Mouse (Mus musculus) limb, embryonic 10.5 days (tissue): ENCODE results near the gene Elf3. TPM values are rescaled to one million over a fixed set of nuclear protein-coding genes. Genes with fewer than 3 reads are reported as not detected.

Source experiments
- polyA plus RNA-seq: library from polyadenylated mRNA; unstranded; fragments of >200 nt; fragmentation: Nextera tagmentation; extraction: Ambion mirVana; gene quantifications from 2 replicates; pipeline ENCODE4 v1.2.1, GENCODE M21; 2016

Elf3 gene
- polyA plus RNA-seq, 1 experiment from 2014 or later = 8.8 TPM

Other genes with a start within 250 kb of the Elf3 start
- gene Lgr6, start 153.3 kb downstream of the Elf3 start, polyA plus RNA-seq = 0.56 and 0.75 TPM in 2 replicates
- gene Ptpn7, start 125.9 kb downstream of the Elf3 start, polyA plus RNA-seq = 1.4 and 1.9 TPM in 2 replicates
- 32.7 and 42.2 TPM in 2 replicates for gene Arl8a, start 111.7 kb downstream of the Elf3 start, polyA plus RNA-seq
- gene Gpr37l1, start 90.9 kb downstream of the Elf3 start, polyA plus RNA-seq = not detected in 2 replicates
- 103 and 113 TPM in 2 replicates for gene Rnpep, start 25.5 kb upstream of the Elf3 start, polyA plus RNA-seq
- 201 and 243 TPM in 2 replicates for gene Timm17a, start 55.2 kb upstream of the Elf3 start, polyA plus RNA-seq
- gene Lmod1, start 66.2 kb upstream of the Elf3 start, polyA plus RNA-seq = 0.28 and 0.39 TPM in 2 replicates
- gene Shisa4, start 116.7 kb upstream of the Elf3 start, polyA plus RNA-seq = 53.3 and 57.5 TPM in 2 replicates
- gene Ipo9, start 171.9 kb upstream of the Elf3 start, polyA plus RNA-seq = 195 and 209 TPM in 2 replicates